Mouse (Mus musculus) spleen, postnatal 10 days (tissue): ENCODE data around the gene Gm17606.
A peak's percentile ranks its signal among the peaks of the same experiment; 100 is the strongest.

Experiments used
- DNase-seq, 2 experiments: peaks; one replicate each; pipeline ENCODE4 v3.0.0; 2021 to 2022; ENCODE audit warnings: low spot score in 2 of 2

The Gm17606 gene

GRCm38 (mm10) chr14:54660009-54660408, 19.3 kb downstream of the Gm17606 start:
- DNase-seq = no peak

GRCm38 (mm10) chr14:54664477-54665222, 23.9 kb downstream of the Gm17606 start:
- DNase-seq = no peak

- DNase-seq = peak; percentile 52 to 78
These were observed 28.6 kb downstream of the Gm17606 start for GRCm38 (mm10) chr14:54669381-54669780.

GRCm38 (mm10) chr14:54674317-54674716, 33.6 kb downstream of the Gm17606 start:
- DNase-seq = no peak

- DNase-seq = no peak
These were observed 35.5 kb downstream of the Gm17606 start for GRCm38 (mm10) chr14:54676290-54676689.

- no peak for DNase-seq
These were observed 38.0 kb downstream of the Gm17606 start for GRCm38 (mm10) chr14:54678657-54679304.

- DNase-seq = no peak
These were observed 41.6 kb downstream of the Gm17606 start for GRCm38 (mm10) chr14:54682396-54682795.

- DNase-seq = no peak
These were observed 44.7 kb downstream of the Gm17606 start for GRCm38 (mm10) chr14:54685471-54685870.

GRCm38 (mm10) chr14:54686063-54686521, 45.3 kb downstream of the Gm17606 start, which contains the start of gene 1700123O20Rik:
Gene 1700123O20Rik (plus strand): TSS chr14:54686216.
- peak in 1 of 2 experiments; percentile 88 for DNase-seq

GRCm38 (mm10) chr14:54686522-54687143, 45.9 kb downstream of the Gm17606 start, which contains the start of gene Acin1:
Gene Acin1 (minus strand): TSS chr14:54686931.
- DNase-seq = peak; percentile 100

- no peak for DNase-seq
These were observed 46.5 kb downstream of the Gm17606 start for GRCm38 (mm10) chr14:54687251-54687650.

- DNase-seq = no peak
These were observed 54.3 kb downstream of the Gm17606 start for GRCm38 (mm10) chr14:54695042-54695441.

GRCm38 (mm10) chr14:54696752-54697151, 56.0 kb downstream of the Gm17606 start:
- no peak for DNase-seq
